Mouse (Mus musculus) forebrain, embryonic 11.5 days (tissue): Measurements from ENCODE around the gene Dctn2. TPM values are rescaled to one million over a fixed set of nuclear protein-coding genes. Genes with fewer than 3 reads are reported as not detected.

ENCODE experiments used
- ATAC-seq: fragments of 200-750 bp; cut with Nextera tagmentation; replicated peaks from 2 replicates; pipeline ENCODE4 v1.8.0; 2017; ENCODE audit warnings: moderate TSS enrichment; ENCODE audit not compliant: low FRiP score
- DNase-seq: peaks from one replicate; pipeline ENCODE4 v3.0.0-alpha.2; 2017; ENCODE audit warnings: low spot score
- H3K27ac ChIP-seq: fragments of 300-500 bp; sonication (generic); 2 replicates; pipeline ENCODE4 v1.5.1; 2014; ENCODE audit warnings: low read depth, low read length
- H3K27me3 ChIP-seq: fragments of 300-500 bp; sonication (generic); 2 replicates; pipeline ENCODE4 v1.6.1; 2014; ENCODE audit warnings: mild to moderate bottlenecking, low read length, mixed read lengths; ENCODE audit not compliant: control insufficient read depth, insufficient read depth
- H3K36me3 ChIP-seq: fragments of 300-500 bp; sonication (generic); 2 replicates; pipeline ENCODE4 v1.6.1; 2014; ENCODE audit warnings: mild to moderate bottlenecking, low read length, moderate library complexity, mixed read lengths; ENCODE audit not compliant: control insufficient read depth, insufficient read depth
- H3K4me1 ChIP-seq: fragments of 300-500 bp; sonication (generic); replicated peaks from 2 replicates; pipeline ENCODE4 v1.6.1; 2014; ENCODE audit warnings: low read length, mixed read lengths; ENCODE audit not compliant: control insufficient read depth, insufficient read depth
- H3K4me2 ChIP-seq: fragments of 300-500 bp; sonication (generic); 2 replicates; pipeline ENCODE4 v1.6.1; 2014; ENCODE audit warnings: low read depth, mild to moderate bottlenecking, low read length, moderate library complexity, mixed read lengths; ENCODE audit not compliant: severe bottlenecking
- H3K4me3 ChIP-seq: fragments of 300-500 bp; sonication (generic); 2 replicates; pipeline ENCODE4 v1.5.1; 2014; ENCODE audit warnings: low read depth, low read length
- H3K9ac ChIP-seq: fragments of 300-500 bp; sonication (generic); 2 replicates; pipeline ENCODE4 v1.6.1; 2014; ENCODE audit warnings: low read length
- H3K9me3 ChIP-seq: fragments of 300-500 bp; sonication (generic); 2 replicates; pipeline ENCODE4 v1.6.1; 2016; ENCODE audit warnings: low read length, mixed read lengths; ENCODE audit not compliant: control insufficient read depth
- WGBS: fragments of 180-500 bp; shearing (Covaris S2); extraction: QIAGEN DNeasy Blood & Tissue Kit; methylation state at CpG from one replicate; pipeline ENCODE4 v1.1.7; 2014; 5-methylcytosine and 5-hydroxymethylcytosine counted together
- polyA plus RNA-seq: library from polyadenylated mRNA; unstranded; fragments of >200 nt; fragmentation: Nextera tagmentation; extraction: Ambion mirVana; gene quantifications from 2 replicates; pipeline ENCODE4 v1.2.1, GENCODE M21; 2014

Gene Dctn2
- 202 and 207 TPM in 2 replicates for polyA plus RNA-seq

DNA sequence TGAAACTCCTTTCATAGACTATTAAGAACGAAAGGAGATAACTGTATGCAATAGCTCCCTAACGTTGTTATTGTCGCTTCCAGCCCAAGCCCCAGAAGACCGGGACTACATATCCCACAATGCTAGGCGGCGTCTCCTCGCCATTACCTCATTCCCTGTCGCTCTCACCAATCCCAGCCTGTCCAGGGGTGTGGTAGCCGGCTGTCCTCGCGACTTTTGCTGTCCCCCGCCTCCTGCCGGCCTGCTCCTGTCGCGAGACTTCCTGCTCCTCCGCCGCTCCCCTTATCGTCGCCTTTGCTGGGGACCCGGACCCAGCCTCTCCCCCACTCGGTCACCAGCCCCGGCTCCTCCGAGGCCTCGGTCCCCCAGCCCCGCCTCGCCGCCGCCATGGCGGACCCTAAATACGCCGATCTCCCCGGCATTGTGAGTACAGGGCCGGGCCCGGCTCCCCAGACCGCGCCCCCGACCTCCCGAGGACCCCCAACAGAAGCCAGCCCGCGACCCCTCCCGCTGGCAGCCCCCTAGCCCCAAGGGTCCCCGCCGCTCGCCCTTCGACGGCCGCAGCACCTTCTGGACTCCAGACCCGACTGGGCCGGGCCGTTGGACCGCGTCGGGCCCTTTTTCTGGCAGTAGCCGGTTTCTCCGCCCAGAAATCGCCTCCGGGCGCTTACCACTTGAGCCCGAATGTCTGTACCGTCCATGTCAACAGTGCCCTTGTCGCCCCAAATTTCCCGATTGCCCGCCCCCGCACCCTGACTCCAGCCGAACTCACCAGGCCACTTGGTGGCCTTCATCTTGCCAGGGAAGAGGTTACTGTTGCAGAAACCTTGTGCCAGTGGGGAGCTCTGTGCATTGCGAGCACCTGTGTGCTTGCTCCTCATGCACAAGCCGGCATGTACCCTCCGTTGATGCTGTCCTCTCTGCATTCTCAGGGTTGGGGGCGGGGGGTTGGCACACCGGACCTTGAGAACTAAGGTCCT is at the start of gene Dctn2:
Gene Dctn2 (plus strand): TSS at position 257 of the 980 bp plus-strand sequence.
- peaks cover 14% of the 10 kb centered on the region for H3K4me1 ChIP-seq
- peaks cover 10% of the 10 kb centered on the region; the same call in 1 of the 2 replicates for H3K27me3 ChIP-seq
- H3K27ac ChIP-seq: peak within 1 kb of the TSS; percentile 63; the same call in 1 of the 2 replicates
- peak within 1 kb of the TSS; percentile 96 for H3K9ac ChIP-seq
- peak within 1 kb of the TSS; percentile 97 for H3K4me3 ChIP-seq
- H3K4me2 ChIP-seq: peak within 1 kb of the TSS; percentile 97
- DNase-seq: peak; percentile 97
- no peaks in the 10 kb centered on the region; the same call in 1 of the 2 replicates for H3K36me3 ChIP-seq
- ATAC-seq: peak; percentile 97
- WGBS: under 1% methylated on average over 70 of the region's 70 CpGs
- no peaks in the 10 kb centered on the region for H3K9me3 ChIP-seq

DNA sequence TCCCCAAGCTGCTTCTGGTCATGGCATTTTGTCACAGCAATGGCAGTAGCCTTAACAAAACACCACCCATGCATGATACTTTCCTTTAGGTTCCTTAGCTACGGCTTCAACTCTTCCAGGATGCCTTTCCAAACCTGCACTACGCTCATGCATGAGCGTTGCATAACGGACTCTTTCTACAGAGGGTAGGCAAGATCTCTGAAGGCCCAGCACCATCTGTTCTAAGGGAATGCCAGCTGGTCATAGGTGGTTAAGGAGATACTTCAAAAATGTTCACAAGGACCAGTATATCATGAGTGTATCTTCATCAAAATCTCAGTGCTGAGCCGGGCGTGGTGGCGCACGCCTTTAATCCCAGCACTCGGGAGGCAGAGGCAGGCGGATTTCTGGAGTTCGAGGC is 49.7 kb upstream of the Dctn2 start:
- H3K4me2 ChIP-seq: no peak overlapping the region
- DNase-seq: no peak
- no peaks in the 10 kb centered on the region for H3K27me3 ChIP-seq
- no peak for ATAC-seq
- H3K4me1 ChIP-seq: peaks cover 3% of the 10 kb centered on the region; the same call in 1 of the 2 replicates
- whole genome bisulfite sequencing: 94% methylated on average over 11 of the region's 11 CpGs
- H3K27ac ChIP-seq: no peak overlapping the region
- H3K36me3 ChIP-seq: no peaks in the 10 kb centered on the region
- no peak overlapping the region for H3K9ac ChIP-seq
- H3K9me3 ChIP-seq: no peaks in the 10 kb centered on the region
- H3K4me3 ChIP-seq: no peak overlapping the region

DNA sequence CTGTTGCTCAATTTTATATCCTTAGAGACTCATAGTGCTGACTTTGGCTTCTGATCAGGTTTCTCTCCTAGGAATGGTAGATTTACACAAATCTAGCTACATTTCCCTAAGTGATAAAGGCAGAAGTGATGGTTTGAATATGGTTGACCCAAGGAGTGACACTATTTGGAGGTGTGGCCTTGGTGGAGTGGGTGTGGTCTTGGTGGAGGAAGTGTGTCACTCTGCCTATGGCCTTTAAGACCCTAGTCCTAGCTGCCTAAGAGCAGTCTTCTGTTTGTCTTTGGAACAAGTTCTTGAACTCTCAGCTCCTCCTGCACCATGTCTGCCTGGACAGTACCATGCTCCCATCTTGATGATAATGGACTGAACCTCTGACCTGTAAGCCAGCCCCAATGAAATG is 49.0 kb upstream of the Dctn2 start:
- no peak overlapping the region for H3K4me3 ChIP-seq
- no peaks in the 10 kb centered on the region for H3K9me3 ChIP-seq
- H3K9ac ChIP-seq: no peak overlapping the region

DNA sequence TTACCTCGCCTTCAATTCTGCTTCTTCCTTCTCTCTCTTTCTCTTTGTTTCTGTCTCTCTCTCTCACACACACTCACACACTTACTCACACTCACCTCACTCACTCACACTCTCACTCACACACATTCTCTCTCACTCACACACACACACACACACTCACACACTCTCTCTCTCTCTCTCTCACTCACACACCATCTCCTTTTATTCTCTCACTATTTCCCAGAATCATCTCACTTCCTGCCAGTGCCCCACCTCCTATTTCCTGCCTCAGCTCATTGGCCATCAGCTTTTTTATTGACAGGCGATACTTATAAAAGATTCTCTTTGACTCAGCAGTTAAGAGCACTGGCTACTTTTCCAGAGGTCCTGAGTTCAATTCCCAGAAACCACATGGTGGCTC is 47.8 kb upstream of the Dctn2 start:
- no peaks in the 10 kb centered on the region for H3K36me3 ChIP-seq
- H3K9ac ChIP-seq: no peak overlapping the region
- no peaks in the 10 kb centered on the region for H3K27me3 ChIP-seq
- H3K27ac ChIP-seq: no peak overlapping the region
- ATAC-seq: no peak
- H3K4me1 ChIP-seq: no peaks in the 10 kb centered on the region
- H3K9me3 ChIP-seq: no peaks in the 10 kb centered on the region
- 89% methylated on average over 2 of the region's 2 CpGs for WGBS
- no peak for DNase-seq
- H3K4me2 ChIP-seq: no peak overlapping the region
- no peak overlapping the region for H3K4me3 ChIP-seq

More for the DNA sequence above, 49.0 kb upstream of the Dctn2 start:
- Histone ChIP-seq H3K4me2 (no peak overlapping the region), H3K27me3 (no peaks in the 10 kb centered on the region), H3K36me3 (no peaks in the 10 kb centered on the region), H3K4me1 (no peaks in the 10 kb centered on the region), H3K27ac (no peak overlapping the region)
- DNase-seq: no peak
- no peak for ATAC-seq

DNA sequence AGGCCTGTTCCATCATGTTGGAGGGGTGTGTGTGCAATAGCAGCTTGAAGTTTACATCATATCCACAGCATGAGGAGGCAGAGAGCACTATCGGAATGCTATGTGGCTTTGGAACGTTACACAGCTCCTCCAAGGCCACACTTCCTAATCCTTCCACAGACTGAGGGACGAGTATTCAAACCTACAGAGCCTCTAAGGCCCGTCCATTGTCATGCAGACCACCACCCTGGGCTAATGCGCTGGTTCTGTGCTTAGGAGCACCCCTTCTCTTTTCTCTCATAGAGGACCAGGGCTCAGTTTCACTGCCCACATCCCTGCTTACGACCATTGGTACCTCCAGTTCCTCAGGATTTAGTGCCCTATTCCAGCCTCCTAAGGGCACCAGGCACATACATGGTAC is 41.0 kb upstream of the Dctn2 start:
- WGBS: 28% methylated on average over 6 of the region's 6 CpGs
- no peak for ATAC-seq

DNA sequence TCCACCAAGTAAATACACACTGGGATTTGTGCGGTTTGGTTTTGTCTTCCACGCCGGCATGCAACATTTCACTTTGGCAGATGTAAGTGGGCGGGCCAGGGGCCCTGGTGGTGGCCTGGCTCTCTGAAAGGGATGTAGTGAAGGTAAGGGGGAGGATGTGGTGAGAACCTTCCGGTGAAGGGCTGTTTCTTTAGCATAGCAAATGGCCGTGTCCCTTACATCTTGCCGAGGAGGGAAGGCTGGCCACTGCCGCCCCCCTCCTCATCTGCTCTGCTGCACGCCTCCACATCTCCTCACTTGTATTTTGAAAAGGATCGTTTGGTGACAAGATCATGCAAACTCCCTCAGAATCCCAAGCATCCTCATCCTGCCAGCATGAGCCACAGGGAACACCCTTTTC is 40.4 kb upstream of the Dctn2 start:
- WGBS: 32% methylated on average over 10 of the region's 10 CpGs
- no peaks in the 10 kb centered on the region; the same call in 1 of the 2 replicates for H3K4me1 ChIP-seq
- no peak overlapping the region for H3K27ac ChIP-seq
- DNase-seq: no peak
- no peaks in the 10 kb centered on the region for H3K36me3 ChIP-seq
- no peaks in the 10 kb centered on the region for H3K27me3 ChIP-seq
- no peak overlapping the region for H3K4me3 ChIP-seq
- H3K9ac ChIP-seq: no peak overlapping the region
- no peak overlapping the region for H3K4me2 ChIP-seq
- no peak for ATAC-seq
- H3K9me3 ChIP-seq: no peaks in the 10 kb centered on the region

More for the DNA sequence above, 41.0 kb upstream of the Dctn2 start:
- H3K36me3 ChIP-seq: no peaks in the 10 kb centered on the region
- no peak overlapping the region for H3K4me2 ChIP-seq
- no peak overlapping the region for H3K27ac ChIP-seq
- no peak overlapping the region for H3K4me3 ChIP-seq
- H3K27me3 ChIP-seq: no peaks in the 10 kb centered on the region
- H3K9ac ChIP-seq: no peak overlapping the region
- no peaks in the 10 kb centered on the region for H3K9me3 ChIP-seq
- no peaks in the 10 kb centered on the region; the same call in 1 of the 2 replicates for H3K4me1 ChIP-seq
- no peak for DNase-seq

DNA sequence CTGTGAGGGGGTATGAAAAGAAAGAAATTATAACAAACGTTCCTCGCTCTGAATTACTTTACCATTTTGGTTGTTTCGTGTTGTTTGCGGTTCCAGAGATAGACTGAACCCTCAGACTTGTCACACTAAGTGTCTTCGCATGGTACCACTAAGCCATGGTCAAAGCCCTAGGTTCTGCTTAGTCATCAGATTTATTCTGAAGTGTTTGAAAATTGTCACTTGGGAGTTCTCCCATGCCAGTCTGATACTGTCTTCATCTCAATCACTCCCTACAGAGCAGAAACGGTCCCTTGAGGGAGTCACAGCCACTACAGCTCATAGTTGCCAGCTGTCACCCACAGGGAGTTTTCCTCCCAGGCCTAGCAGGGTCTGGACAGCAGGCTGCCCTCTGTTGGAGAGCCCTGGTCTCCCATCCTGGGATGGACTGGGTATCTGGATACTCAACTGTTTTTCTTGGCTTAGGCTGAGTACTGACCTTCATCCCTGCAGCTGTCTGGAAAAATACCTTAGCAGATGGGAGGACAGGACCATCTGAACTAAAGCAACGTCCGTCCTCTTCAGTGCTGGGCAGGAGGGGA is 39.8 kb upstream of the Dctn2 start:
- H3K4me1 ChIP-seq: no peaks in the 10 kb centered on the region; the same call in 1 of the 2 replicates
- WGBS: 73% methylated on average over 8 of the region's 8 CpGs
- no peaks in the 10 kb centered on the region for H3K27me3 ChIP-seq
- no peaks in the 10 kb centered on the region for H3K9me3 ChIP-seq
- no peak overlapping the region for H3K4me2 ChIP-seq
- no peak for ATAC-seq
- no peak overlapping the region for H3K4me3 ChIP-seq
- no peak for DNase-seq
- no peak overlapping the region for H3K27ac ChIP-seq
- H3K9ac ChIP-seq: 0 out of 2 replicates have a peak overlapping the region, but pooled peaks have one; percentile 20
- no peaks in the 10 kb centered on the region for H3K36me3 ChIP-seq

DNA sequence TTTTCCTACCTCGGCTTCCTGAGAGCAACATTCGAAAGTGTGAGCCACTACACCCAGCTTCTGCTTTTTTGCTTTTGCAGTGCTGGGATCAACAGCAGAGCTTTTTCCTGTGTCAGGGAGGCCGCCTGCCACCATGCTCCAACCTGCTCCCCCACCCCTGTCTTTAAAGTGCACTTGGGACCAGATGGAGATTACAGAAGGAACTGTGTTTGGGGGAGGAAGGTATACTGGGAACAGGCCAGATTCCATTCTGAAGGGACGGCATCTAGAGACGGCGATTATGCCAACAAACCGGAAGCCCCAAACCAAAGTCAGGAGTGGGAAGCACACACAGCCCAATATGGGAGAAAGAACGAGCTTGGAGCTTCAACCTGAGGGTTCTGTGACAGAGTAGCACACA is 39.0 kb upstream of the Dctn2 start:
- 89% methylated on average over 8 of the region's 8 CpGs for WGBS
- Histone ChIP-seq H3K27me3 (no peaks in the 10 kb centered on the region), H3K27ac (no peak overlapping the region), H3K4me3 (no peak overlapping the region), H3K9me3 (no peaks in the 10 kb centered on the region), H3K4me1 (no peaks in the 10 kb centered on the region; the same call in 1 of the 2 replicates), H3K9ac (no peak overlapping the region), H3K36me3 (no peaks in the 10 kb centered on the region), H3K4me2 (no peak overlapping the region)
- DNase-seq (no peak), ATAC-seq (no peak)
